Mouse (Mus musculus): ENCODE results near the gene Nme8. TPM values are rescaled to one million over a fixed set of nuclear protein-coding genes. Genes with fewer than 3 reads are reported as not detected.

Nme8 gene
- not detected for total RNA-seq (2021)

DNA sequence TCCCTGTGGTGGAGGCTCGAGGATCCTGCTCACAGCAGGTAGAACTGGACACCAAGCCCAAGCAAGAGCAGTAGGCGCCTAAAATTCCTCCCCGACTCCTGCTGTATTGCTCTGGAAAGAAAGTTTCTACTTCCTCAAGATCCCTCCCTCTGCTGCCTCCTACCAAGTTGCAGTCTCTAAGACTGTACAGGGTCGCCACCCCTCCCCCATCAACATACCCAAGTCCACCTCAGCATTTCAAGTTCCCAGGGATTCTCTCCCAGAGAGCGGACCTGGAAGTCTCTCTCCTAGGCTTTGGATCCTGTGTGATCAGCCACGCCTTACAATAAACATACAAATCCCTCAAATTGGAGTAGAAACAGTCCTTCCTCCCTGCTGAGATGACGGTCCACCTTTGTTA is at the start of gene Nme8:
Nme8 (minus strand) TSS at position 5 of the 400 bp plus-strand sequence.
- no peak for DNase-seq (ENCODE audit: extremely low spot score in 1 of 2, low spot score in 1 of 2)

- no peak for DNase-seq (ENCODE audit: extremely low spot score in 1 of 2, low spot score in 1 of 2)
Measured at GRCm38 (mm10) chr13:19745741-19746140, 48.1 kb upstream of the Nme8 start.

DNA sequence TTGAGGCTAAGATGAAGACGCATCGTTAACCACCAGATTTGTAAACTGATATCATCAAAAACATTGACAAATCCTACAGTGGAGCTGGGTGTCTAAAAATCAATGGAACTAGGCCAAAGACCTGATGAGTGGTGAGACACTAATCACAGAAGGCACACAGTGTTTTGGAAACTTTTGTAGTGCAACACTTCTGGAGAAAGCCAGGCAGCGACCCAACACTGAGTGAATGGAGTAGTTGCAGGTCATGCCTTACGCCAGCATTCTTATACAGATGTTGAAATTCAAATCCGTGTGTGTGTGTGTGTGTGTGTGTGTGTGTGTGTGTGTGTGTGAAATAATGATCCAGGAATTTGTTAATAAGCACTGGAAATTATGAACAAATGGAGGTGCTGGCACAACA is 46.9 kb upstream of the Nme8 start:
- DNase-seq (ENCODE audit: extremely low spot score in 1 of 2, low spot score in 1 of 2), result no peak

GRCm38 (mm10) chr13:19734597-19734996 is 37.0 kb upstream of the Nme8 start:
- DNase-seq (ENCODE audit: extremely low spot score in 1 of 2, low spot score in 1 of 2), result no peak

GRCm38 (mm10) chr13:19730826-19731225 is 33.2 kb upstream of the Nme8 start:
- DNase-seq (ENCODE audit: extremely low spot score in 1 of 2, low spot score in 1 of 2), result no peak

GRCm38 (mm10) chr13:19718954-19719353 is 21.4 kb upstream of the Nme8 start:
- no peak for DNase-seq (ENCODE audit: extremely low spot score in 1 of 2, low spot score in 1 of 2)

- DNase-seq (ENCODE audit: extremely low spot score in 1 of 2, low spot score in 1 of 2), result no peak
Measured at GRCm38 (mm10) chr13:19717201-19717600, 19.6 kb upstream of the Nme8 start.

- no peak for DNase-seq (ENCODE audit: extremely low spot score in 1 of 2, low spot score in 1 of 2)
Measured at GRCm38 (mm10) chr13:19703806-19704205, 6.2 kb upstream of the Nme8 start.

DNA sequence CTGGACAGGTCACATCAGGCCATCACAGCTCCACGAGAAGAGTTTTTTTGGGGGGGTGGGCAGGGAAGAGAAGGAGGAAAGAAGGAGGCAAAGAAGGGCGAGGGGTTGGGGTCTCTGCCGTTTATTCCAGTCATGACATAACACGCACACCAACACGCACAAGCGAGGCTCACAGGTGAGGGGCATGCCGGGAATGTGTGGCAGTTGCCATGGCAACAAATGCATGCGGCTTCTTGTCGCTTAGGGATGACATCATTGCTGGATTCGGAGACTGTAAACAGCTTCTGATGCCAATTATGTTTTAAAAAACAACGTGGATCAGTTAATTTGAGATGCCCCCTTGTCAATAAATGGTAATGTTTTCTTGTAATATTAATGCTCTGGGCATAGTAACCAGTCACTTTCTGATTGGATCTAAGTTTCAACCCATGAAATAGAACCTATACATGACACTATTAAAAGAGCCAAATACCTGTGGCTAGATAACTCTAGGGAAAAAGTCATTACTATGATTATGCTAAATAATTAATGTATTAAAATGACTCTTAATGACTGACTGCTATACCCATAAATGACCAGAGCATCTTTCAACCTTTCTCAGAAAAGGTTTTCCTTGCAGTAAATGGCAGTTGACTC is 4.0 kb upstream of the Nme8 start:
- DNase-seq (ENCODE audit: extremely low spot score in 1 of 2, low spot score in 1 of 2), result peak; percentile 28 to 57

GRCm38 (mm10) chr13:19700733-19701442 is 3.3 kb upstream of the Nme8 start:
- DNase-seq (ENCODE audit: extremely low spot score in 1 of 2, low spot score in 1 of 2), result peak in 1 of 2 experiments; percentile 17

DNA sequence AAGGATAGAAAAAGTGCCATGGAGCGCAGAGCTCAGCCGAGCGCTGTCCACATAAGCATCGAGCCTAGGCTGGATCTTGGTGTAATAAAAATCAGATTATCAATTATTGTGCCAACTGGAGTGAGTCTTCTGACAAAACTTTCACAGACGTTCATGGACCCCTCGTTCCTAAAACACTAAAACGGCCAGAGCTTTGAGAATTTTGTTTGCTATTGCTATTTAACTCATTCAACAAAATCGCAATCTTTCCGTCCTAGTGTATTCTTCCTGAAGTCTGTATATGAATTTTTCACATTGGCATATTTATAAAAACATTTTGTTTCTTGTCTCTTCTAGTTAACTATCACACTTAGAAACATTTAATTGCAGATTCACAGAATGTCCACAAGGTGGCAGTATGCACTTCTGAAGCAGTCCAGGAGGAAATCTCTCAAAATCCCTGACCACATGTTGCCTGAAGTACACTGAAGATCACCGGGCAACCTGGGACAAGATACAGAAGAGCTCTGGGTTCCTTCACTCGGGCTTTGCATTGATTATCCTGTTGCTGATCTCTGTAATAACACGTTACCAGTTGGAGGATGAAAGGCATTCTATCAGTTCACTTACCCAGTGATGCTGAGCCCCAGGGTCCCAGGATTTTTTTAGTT is 1.1 kb upstream of the Nme8 start:
- no peak for DNase-seq (ENCODE audit: extremely low spot score in 1 of 2, low spot score in 1 of 2)

DNA sequence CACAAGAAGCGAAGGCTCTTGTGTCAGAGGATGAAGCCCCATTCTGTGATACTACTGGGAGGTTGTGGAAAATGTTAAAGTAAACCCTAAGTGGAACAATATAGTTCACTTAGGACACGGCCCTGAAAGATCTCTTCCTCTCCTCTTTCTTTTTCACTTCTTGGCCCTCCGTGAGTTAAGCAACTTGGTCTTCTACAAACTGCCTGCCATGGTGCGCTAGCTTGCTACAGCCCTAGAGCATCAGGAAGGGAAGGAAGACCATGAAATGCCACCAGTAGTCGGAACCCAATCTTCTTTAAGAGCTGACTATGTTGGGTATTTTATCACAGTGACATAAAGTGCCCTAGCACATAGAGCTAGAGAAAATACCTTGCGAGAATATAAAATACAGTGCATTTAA is 7.2 kb downstream of the Nme8 start:
- DNase-seq (ENCODE audit: extremely low spot score in 1 of 2, low spot score in 1 of 2), result no peak

- DNase-seq (ENCODE audit: extremely low spot score in 1 of 2, low spot score in 1 of 2), result no peak
Measured at GRCm38 (mm10) chr13:19689971-19690370, 7.6 kb downstream of the Nme8 start.

GRCm38 (mm10) chr13:19684007-19684406 is 13.6 kb downstream of the Nme8 start:
- peak in 1 of 2 experiments; percentile 71 for DNase-seq (ENCODE audit: extremely low spot score in 1 of 2, low spot score in 1 of 2)

DNA sequence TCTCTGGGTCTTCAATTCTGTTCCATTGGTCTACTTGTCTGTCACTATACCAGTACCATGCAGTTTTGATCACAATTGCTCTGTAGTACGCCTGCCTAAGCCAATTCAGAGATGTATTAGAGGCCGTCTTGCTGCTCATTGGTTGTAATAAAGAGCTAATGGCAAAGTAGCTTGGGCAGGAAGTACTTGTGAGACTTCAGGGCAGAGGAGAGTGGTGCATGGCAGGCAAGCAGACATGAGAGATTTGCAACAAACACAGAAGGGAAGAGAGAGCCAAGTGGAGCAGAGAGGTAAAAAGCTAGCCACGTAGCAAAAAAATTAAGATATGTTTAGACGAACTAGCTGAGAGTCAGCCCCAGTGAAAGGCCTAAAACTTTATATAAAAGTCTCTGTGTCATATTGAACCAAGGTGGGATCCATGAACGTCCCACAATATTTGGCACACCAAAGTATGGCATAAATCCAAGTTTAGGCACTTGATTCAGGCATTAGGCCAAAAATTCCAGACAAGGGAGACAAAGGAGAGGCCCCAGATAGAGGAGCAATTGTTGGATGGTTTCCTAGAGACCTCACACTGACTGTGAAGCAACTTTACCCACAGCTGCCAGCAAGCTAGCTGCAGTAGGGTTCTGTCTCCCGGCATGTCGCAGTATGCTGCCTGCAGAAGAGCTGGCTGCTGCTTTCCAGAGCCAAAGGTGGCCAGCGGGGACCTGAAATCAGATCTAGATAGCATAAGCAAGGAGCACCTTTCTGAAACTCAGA is 14.5 kb downstream of the Nme8 start:
- no peak for DNase-seq (ENCODE audit: extremely low spot score in 1 of 2, low spot score in 1 of 2)

DNA sequence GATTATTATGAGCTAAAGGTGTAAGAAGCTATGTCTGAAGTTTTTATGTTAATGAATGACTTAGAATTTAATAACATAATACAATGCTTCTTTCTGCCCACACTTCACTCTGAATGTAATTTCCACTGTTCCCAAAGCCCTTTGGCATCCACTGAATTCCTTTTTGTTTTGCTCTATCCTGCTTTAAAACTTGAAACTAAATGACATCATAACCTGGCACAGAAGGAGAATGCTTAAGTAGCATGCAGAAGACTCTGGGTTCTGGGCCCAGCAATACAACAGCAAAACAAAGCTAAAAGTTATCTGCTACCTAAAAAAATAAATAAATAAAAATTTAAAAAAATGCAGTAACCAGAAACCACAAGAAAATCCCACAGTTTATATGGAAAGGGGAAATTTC is 23.0 kb downstream of the Nme8 start:
- DNase-seq (ENCODE audit: extremely low spot score in 1 of 2, low spot score in 1 of 2), result no peak

GRCm38 (mm10) chr13:19674025-19674424 is 23.6 kb downstream of the Nme8 start:
- DNase-seq (ENCODE audit: extremely low spot score in 1 of 2, low spot score in 1 of 2), result no peak

DNA sequence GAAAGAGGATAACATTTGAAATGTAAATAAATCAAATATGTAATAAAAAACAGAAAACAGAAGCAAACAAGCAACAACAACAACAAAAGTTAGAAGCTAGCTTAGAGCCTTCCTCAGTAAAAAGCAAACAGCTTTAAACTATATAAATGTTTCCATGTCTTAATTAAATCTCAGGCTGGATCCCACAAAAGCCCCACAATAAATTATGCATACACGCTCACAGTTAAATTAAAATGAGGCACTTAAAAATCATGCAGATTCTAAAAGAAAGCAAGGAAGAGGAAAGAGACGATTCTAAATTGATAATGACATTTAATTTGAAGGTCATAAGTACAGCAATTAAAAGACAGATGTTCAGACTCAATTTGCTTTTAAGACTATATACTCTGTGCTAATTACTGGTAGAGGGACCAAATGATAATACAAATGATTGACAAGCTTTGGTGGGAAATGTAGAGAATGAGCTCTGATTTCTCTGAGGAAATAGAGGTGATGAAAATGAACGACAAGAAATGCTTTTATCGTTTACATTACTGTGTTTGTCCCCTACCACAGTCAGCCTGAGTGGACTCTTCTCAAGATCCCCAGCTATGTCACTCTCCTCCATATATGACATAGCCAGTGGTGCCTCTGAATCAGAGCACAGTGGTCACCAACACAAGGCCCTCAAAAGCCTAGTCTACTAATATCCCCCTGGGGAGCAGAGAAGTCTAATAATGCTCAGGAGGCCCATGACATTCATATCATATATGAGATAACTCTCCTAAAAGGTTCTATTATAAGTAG is 29.0 kb downstream of the Nme8 start:
- no peak for DNase-seq (ENCODE audit: extremely low spot score in 1 of 2, low spot score in 1 of 2)

GRCm38 (mm10) chr13:19652405-19652804 is 45.2 kb downstream of the Nme8 start:
- no peak for DNase-seq (ENCODE audit: extremely low spot score in 1 of 2, low spot score in 1 of 2)

GRCm38 (mm10) chr13:19649824-19650223 is 47.8 kb downstream of the Nme8 start:
- no peak for DNase-seq (ENCODE audit: extremely low spot score in 1 of 2, low spot score in 1 of 2)

All from layer of hippocampus, postnatal 25 days (tissue).